Mouse (Mus musculus) testis, adult 2 months (tissue): ENCODE results near the gene Fscn3.

Source experiments
- CTCF ChIP-seq: fragments of 200-500 bp; IDR thresholded peaks from 2 replicates; pipeline ENCODE4 v1.5.1; 2012; ENCODE audit warnings: low read depth, mild to moderate bottlenecking, inconsistent platforms, low read length, moderate library complexity; ENCODE audit not compliant: control insufficient read depth, insufficient read depth, insufficient replicate concordance
- POLR2A ChIP-seq: fragments of 200-500 bp; IDR thresholded peaks from 2 replicates; pipeline ENCODE4 v1.6.1; 2012; ENCODE audit warnings: low read depth, mild to moderate bottlenecking, inconsistent platforms, low read length, moderate library complexity; ENCODE audit not compliant: control insufficient read depth

- TF ChIP-seq CTCF (no peak), POLR2A (no peak)
Observed at GRCm38 (mm10) chr6:28420361-28420760, 7.2 kb upstream of the Fscn3 start.
